Mouse (Mus musculus): ENCODE data around the gene Camk2g.

The Camk2g gene

DNA sequence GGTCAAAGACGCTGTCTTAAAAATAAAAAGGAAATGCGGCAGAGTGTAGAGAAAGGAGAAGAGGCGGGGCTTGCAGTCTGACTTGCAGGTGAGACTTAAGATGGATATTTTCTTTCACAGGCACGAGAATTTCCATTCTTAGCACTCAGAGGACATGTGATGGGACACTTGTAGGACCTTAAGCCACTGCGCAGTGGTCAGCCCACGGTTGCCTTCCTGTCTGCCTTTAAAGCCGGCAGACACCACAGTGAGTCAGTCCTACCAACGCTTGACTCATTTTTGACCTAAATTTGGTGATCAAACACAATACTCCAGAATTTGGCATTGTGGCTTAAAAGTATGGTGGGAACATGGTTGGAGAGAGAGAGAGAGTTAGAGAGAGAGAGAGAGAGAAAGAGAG lies 17.3 kb upstream of the Camk2g start:
- in situ Hi-C loops (cut with MboI; ENCODE audit: low pct_unique_long_range_greater_than_20kb in 1 of 2, low sequenced_read_pairs in 2 of 2, unreplicated experiment in 1 of 2) = no loop called here

DNA sequence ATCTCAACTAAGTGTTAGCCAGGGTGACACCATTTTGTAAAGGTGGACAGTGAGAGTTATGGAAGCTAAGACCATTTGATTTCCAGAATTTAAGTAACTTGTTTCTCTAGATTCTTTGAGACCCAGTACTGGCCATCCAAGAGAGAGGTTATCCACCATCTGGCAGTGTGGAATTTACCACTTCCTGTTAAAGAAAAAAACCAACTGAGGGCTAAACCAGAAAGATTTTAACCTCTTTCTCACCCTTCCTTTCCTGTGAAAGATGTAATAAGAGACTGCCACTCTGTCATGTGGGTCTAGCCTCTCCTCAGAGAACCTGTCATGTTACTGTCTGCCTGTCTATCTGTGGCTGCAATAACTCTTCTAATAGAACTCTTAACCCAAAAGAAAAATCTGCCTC lies 15.9 kb upstream of the Camk2g start:
- in situ Hi-C loops (cut with MboI; ENCODE audit: low pct_unique_long_range_greater_than_20kb in 1 of 2, low sequenced_read_pairs in 2 of 2, unreplicated experiment in 1 of 2) = loop anchor here in 1 of 2 experiments (10.0 kb wide), 1 partner anchor 65 kb away; no protein-coding TSS in a partner anchor

DNA sequence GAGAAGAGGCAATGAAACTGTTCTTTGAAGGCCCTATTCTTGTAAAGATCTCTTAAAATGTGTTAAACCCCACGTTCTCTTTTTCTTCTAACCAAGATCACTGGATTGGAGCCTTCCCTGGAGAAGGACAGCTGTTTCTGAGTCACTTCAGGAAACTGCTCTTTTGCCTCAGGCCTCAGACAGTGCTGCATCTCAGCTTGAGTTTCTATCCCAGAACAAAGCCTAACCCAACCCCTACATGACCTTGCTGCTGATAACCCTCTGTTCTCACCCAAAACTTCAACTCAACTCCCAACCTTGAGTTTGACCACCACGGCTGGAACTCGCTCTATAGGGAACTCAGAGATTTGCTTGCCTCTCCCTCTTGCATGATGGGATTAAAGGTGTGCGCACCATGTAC lies 15.5 kb upstream of the Camk2g start:
- in situ Hi-C loops (cut with MboI; ENCODE audit: low pct_unique_long_range_greater_than_20kb in 1 of 2, low sequenced_read_pairs in 2 of 2, unreplicated experiment in 1 of 2) = loop anchor here in 1 of 2 experiments (10.0 kb wide), 1 partner anchor 65 kb away; no protein-coding TSS in a partner anchor

DNA sequence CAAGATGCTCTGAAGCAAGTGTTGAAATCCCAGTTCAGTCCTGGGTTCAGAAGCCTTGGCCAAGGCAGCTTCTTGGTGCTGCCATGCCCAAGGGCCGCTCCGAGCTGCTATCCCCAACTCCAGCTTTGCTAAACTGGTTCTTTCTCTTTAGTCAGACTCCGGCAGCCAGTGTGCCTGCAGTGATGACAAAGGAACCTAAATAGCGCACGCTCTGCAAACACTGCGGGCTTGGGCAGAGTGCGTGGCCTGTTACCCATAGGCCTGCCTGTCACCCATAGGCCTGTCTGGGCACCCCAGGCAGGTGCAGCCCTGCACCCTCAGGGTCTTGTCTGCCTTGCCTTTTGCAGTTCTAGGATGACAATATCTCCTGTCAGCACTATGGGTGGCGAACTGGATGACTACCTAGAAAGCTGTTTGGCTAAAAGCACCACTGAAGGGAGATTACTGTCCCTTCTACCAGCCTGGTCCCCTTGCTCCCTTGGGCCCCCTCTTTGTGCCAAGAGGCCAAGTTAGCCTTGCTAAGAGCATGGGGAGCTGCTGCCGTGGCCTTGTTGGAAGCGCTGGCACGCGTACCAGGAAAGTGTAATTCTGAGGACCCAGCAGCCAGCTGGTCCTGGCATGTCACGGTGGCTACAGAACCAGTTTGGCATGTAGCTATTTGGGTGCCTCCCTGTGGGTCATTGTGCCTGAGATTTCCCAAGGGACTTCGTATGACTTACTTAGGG lies 12.4 kb upstream of the Camk2g start:
- in situ Hi-C loops (cut with MboI; ENCODE audit: low pct_unique_long_range_greater_than_20kb in 1 of 2, low sequenced_read_pairs in 2 of 2, unreplicated experiment in 1 of 2) = loop anchor here in 1 of 2 experiments (10.0 kb wide), 1 partner anchor 69 kb away; no protein-coding TSS in a partner anchor

DNA sequence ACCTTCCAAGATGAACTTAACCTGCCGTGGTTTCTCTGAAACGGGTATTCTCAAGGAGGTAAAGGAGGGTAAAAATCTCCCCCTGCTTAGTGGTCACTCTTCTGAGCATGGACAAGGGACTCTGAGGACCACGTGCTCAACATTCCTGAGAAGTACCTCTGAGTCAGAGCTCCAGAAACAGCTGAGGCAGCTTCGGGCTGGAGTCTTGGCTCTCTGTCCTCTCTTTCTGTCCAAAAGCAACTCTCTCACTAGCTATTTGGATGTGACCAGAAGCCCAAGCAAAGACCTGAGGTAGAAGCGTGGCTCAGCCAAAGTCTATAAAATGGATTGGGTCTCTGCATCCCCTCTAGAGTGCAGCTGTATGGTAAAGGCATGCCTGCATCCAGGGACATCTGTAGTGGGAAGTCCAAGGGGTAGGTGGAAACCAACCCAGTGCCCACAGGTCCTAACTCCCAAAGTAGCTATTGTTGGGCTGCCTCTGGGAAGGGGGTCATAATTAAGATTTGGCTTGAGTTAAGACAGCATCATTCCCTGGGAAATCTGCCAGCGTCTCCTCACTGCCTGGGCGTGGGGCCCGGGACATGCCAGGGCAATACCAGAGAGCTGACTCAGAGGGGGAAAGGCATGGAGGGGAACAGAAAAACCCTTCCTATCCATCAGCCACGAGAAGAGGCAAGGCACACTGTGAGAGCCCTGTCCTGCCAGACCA lies 11.2 kb upstream of the Camk2g start:
- in situ Hi-C loops (cut with MboI; ENCODE audit: low pct_unique_long_range_greater_than_20kb in 1 of 2, low sequenced_read_pairs in 2 of 2, unreplicated experiment in 1 of 2) = loop anchor here (5.0 to 10.0 kb wide), 2 partner anchors 67 to 70 kb away; no protein-coding TSS in a partner anchor

DNA sequence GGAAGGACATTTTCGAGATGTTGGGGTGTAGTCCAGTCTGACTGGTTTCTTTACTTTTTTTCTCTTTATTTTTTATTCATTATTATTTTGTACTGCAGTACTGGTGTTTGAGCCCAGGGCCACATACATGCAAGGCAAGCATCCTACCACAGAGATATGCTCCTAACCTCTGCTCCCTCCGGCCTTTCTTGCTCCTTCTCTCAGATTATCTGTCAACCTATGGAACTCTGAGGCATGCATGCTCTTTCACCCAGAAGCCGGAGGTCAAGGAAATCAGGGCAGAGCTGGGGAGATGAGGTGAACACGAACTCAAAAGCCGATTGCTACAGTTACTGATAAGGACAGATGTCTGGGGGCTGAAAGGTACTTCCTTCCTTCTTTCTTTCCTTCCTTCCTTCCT lies 10.6 kb upstream of the Camk2g start:
- in situ Hi-C loops (cut with MboI; ENCODE audit: low pct_unique_long_range_greater_than_20kb in 1 of 2, low sequenced_read_pairs in 2 of 2, unreplicated experiment in 1 of 2) = loop anchor here (5.0 to 10.0 kb wide), 2 partner anchors 68 to 70 kb away; no protein-coding TSS in a partner anchor

DNA sequence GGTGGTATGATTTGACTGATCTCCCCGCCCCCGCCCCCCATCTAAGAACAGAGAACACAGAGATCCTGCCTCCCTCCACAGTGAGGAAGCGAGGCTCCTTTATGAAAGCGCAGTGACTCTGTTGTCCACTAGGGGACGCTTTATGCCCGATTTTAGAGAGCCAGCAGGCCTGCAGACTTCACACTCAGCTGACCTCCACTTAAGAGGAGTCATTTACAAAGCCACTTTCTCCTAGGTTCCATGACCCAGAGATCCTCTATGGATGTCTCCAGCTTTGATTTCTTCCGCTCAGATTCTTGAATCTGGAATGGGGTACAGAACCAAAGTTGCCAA lies 9.7 kb upstream of the Camk2g start:
- in situ Hi-C loops (cut with MboI; ENCODE audit: low pct_unique_long_range_greater_than_20kb in 1 of 2, low sequenced_read_pairs in 2 of 2, unreplicated experiment in 1 of 2) = loop anchor here (5.0 to 10.0 kb wide), 2 partner anchors 69 to 71 kb away; no protein-coding TSS in a partner anchor

DNA sequence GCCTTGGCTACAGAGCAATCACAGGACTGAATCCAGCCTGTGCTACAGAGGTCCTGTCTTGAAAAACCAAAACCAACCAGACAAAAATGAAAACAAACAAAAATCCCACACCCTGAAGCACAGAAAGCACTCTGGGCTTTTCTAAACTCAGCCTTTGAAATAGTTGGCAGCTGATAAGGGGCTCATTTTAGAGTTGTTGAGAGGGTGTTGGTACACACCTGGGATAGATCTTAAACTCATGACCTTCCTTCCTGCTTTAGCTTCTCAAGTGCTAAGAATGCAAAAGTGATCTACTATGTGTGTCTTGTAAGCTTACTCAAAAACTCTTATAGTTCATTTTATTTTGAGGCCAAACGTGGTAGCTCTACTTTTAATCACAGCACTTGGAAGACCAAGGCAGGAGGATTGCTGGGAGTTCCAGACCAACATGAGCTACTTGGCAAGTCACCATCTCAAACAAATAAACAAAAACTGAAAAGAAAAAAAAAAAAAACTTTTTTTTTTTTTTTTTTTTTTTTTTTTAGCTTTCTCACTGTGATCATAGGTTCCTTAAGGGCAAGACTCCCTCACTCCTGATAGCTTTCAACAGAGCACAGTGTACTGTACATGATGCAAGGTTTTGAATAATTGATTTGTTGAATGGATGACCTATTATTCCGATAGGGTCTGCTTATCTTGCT lies 9.2 kb upstream of the Camk2g start:
- in situ Hi-C loops (cut with MboI; ENCODE audit: low pct_unique_long_range_greater_than_20kb in 1 of 2, low sequenced_read_pairs in 2 of 2, unreplicated experiment in 1 of 2) = loop anchor here (5.0 to 10.0 kb wide), 2 partner anchors 69 to 72 kb away; no protein-coding TSS in a partner anchor

DNA sequence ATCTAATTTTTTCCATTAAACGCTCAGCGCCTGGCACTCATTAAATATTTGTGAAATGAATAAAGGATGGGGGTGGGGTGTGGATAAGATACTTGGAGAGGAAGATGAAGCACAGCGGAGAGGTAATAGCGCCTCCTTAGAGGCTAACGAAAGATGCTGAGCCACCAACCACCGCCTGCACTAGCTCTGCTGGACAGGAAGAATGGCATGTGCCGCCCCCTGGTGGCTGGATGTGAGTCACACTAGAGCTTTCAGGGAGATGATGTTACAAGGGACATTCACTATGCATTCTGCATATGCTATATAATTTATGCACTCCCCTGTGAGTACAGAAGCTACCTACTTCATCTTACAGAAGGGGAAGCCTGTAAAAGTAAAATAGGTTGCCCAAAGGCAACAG lies 4.9 kb upstream of the Camk2g start:
- in situ Hi-C loops (cut with MboI; ENCODE audit: low pct_unique_long_range_greater_than_20kb in 1 of 2, low sequenced_read_pairs in 2 of 2, unreplicated experiment in 1 of 2) = no loop called here

DNA sequence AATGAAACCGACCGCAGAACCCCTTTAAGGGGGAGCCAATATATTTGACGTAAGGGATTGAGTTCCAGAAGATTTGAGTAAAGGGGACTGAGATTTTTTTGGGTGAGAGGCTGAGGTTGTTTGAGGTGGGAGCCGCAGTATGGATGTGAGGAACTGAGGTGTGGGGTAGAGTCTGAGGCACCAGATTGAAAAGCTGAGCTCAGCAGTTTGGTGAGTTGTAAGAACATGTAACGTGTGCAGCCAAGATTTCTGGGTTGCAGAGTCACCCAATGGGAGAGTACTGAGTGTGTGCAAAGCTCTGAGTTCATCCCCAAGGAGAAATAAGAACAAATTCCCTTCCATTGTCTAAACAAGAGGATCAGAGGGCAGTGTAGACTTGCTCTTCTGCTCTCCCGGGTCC lies 4.4 kb upstream of the Camk2g start:
- in situ Hi-C loops (cut with MboI; ENCODE audit: low pct_unique_long_range_greater_than_20kb in 1 of 2, low sequenced_read_pairs in 2 of 2, unreplicated experiment in 1 of 2) = no loop called here

DNA sequence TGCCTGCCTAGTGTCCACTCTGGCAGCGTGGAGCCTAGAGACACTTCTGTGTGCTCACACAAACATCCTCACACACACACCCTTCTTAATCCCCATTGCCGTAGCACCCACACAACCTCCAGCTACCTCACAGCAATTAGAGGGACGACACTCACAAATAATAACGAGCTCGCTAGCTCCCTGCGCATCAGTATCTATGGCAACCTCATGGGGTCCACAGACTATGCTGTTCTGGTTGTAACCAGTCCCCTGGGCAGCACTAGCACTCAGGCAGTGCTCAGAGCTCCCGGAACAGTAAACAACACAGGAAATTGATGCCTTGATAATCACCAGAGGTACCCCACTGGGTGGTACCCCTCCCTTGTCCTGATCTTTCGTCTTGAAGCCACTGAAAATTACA lies 2.8 kb upstream of the Camk2g start:
- in situ Hi-C loops (cut with MboI; ENCODE audit: low pct_unique_long_range_greater_than_20kb in 1 of 2, low sequenced_read_pairs in 2 of 2, unreplicated experiment in 1 of 2) = no loop called here

DNA sequence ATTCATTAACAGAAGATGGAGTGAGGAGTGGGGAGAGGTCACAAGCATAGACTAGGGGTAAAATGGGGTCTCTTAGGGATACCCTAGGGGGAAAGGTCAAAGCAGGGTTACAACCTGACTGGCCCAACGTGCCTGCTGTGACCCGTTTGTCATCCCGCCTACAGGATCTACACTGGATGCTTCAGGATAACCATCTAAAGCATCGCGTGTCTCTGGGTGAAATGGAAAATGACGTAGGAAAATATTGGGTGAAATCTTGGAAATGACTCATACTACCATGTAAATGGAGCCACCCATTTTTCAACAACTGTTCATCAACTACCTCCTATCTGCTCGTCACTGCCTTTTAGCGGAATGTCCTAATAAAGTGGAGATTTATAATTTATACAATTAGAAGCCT lies 2.3 kb upstream of the Camk2g start:
- in situ Hi-C loops (cut with MboI; ENCODE audit: low pct_unique_long_range_greater_than_20kb in 1 of 2, low sequenced_read_pairs in 2 of 2, unreplicated experiment in 1 of 2) = no loop called here

DNA sequence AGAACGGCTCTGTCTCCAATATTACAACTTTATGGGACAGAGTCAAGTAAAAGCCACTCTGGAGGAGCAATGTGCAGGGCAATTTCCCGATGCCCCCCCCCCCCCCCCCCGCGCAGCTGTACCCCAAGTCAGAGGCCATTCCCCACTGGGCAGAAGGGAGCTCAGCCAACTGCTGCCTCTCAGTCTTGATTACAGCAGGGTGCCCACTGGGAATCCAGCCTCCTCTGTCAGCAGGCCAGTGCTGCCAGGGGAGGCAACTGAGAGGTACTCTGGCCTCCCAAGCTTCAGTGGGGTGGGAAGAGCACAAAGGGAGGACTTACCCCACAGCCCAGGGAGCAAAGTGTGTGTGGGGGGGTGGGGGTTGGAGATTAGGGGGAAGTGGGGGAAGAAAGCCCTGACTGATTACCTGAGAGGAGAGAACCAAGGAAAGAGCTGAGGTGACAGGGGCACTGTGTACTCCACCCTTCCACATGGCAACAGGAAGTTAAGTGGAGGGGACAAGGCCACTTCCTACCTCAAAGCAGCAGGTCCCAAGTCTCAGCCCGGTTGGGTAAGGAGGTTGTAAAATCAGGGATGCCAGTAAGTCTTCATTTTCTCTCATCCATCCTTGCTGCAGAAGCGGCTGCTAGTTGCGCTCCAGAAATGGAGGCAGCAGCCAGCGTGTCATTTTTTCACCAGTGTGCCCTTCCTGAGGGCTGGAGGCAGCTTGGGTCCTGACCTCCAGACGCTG lies 1.7 kb upstream of the Camk2g start:
- in situ Hi-C loops (cut with MboI; ENCODE audit: low pct_unique_long_range_greater_than_20kb in 1 of 2, low sequenced_read_pairs in 2 of 2, unreplicated experiment in 1 of 2) = no loop called here

DNA sequence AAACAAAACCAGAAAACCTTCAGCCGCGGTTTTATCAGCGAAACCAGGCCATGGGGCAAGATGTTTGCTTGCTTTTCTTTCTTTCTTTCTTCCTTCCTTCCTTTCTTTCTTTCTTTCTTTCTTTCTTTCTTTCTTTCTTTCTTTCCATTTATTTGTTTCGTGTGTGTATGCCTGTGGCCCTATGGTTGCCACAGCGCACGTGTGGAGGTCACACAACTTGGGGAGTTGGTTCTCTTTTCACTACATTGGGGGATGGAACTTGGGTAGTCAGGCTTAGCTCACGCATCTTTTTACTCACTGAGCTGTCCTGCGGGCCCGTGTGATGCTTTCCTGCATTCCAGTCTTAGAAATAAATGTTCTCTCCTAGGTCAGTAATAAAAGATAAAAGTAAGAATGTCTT lies 701 bp upstream of the Camk2g start:
- in situ Hi-C loops (cut with MboI; ENCODE audit: low pct_unique_long_range_greater_than_20kb in 1 of 2, low sequenced_read_pairs in 2 of 2, unreplicated experiment in 1 of 2) = no loop called here

DNA sequence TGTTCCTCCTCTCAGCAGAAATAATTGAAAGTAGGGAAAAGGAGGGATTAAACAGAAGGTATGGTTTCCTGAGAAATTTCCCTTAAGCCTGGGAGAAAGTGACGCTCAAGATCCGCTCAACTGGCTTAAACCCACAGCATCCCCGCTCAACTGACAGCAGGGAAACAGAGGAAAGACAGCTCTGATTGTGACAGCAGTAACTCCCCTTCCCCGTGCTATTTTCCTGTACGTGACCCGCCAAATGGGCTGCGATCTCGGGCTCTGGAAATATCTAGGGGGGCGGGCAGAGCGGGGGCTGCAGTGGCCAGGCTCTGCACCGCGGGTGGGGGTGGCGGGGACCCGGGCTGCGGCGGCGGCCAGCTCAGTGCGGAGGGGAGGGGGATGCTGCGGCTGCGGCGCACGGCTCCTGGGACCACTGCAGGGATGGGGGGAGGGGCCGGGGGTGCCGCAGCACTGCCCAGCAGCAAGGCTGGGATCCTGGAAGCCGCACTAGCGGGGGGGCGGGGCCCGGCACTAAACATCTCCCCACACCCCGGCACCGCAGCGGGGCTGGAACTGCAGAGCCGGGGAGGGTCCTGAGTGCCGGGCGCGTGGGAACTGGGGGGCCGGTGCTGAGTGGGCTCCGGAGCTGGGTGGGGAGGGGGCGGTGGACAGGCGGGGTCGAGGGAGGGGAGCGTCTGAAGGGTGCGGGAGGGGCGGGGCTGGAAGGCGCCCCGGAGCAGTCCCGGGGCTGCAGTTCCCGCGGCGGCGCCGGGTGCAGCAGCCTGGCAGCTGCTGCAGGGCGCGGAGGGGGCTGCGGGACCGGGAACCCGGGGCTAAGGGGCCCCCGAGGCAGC lies 748 bp downstream of the Camk2g start:
- in situ Hi-C loops (cut with MboI; ENCODE audit: low pct_unique_long_range_greater_than_20kb in 1 of 2, low sequenced_read_pairs in 2 of 2, unreplicated experiment in 1 of 2) = no loop called here

DNA sequence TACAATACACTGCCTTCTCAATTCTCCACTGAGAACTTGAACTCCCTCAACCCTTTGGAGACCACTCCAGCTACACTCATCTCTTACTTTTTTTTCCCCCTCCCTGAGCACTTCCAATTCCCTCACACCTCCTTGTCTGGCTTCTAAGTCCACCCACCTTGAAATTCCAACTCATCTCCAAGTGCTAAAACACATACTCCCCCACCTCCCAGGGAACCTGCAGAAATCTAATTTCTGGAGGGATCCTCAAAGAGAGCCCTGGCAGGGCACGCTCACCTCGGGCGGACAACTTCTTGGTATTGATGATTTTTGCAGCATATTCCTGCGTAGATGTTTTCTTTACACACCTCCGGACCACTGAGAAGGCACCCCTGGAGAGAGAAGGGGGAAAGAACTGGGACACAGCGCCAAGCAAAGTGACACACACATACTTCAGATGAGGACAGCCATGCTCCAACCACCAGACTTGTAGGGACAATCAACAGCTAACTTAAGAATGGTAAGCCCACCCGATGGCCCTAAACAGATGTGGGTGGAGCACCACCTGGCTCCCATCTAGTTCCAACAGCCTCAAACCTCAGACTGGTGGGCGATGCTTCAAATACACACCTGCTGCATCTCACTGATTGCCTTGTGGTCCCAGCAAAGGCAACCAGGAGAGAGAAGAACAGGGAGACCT lies 1.5 kb downstream of the Camk2g start:
- in situ Hi-C loops (cut with MboI; ENCODE audit: low pct_unique_long_range_greater_than_20kb in 1 of 2, low sequenced_read_pairs in 2 of 2, unreplicated experiment in 1 of 2) = no loop called here

DNA sequence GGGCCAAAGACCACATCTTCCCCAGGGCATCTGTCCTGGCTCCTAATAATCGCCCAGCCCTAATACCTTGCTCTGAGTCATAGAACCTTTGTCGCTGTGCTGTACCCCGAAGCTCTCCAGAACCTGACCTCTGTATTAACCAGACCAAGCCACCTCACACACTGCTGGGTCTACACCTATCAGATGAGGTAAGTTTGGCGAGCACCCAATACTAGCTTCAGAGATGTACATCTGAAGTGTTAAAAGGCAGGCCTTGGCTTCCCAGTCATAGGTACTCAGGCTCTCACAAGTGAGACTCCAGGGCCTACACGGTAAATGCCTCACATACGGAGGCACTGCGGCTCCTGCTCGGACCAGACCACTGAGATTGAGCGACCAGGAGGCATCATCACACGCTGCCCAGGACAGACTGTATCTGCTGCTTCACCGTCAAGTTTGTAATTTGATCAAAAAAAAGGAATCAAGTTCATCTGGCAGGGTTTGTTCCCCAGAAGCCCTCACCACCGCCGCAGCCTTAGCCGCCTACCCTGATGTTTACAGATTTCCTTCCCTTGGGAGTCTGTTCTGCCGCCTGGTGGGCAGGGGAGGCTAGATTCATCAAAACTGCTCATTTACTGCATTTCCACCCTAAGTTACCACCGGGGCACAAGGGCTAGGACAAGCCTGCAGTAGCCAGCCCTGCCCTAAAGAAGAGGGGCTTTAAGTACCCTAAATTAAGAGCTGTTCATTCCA lies 2.2 kb downstream of the Camk2g start:
- in situ Hi-C loops (cut with MboI; ENCODE audit: low pct_unique_long_range_greater_than_20kb in 1 of 2, low sequenced_read_pairs in 2 of 2, unreplicated experiment in 1 of 2) = no loop called here
